Mouse (Mus musculus) spleen, adult 12 weeks (tissue): ENCODE data around the gene Ehbp1.

Source experiments
- DNase-seq: peaks from one replicate; pipeline ENCODE4 v3.0.0; 2022; ENCODE audit warnings: low spot score

Gene Ehbp1

DNA sequence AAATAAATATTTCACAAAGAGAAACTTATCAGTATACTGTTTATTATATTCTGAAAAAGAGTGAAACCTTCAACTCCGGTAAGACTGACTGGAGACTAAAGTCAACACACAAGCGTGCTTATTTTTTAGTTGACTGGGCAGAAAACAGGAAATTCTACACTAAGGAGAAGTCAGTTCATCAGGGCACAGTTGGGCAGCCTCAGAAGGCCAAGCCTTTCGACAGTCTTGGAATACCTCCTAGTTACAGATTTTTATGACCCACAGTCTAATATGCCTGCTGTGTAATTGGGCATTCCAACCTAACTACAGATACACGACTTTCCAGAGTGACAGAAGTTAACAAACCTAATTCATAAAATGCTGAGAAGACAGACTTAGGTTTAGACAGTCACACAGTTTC lies 145.3 kb downstream of the Ehbp1 start:
- no peak for DNase-seq

DNA sequence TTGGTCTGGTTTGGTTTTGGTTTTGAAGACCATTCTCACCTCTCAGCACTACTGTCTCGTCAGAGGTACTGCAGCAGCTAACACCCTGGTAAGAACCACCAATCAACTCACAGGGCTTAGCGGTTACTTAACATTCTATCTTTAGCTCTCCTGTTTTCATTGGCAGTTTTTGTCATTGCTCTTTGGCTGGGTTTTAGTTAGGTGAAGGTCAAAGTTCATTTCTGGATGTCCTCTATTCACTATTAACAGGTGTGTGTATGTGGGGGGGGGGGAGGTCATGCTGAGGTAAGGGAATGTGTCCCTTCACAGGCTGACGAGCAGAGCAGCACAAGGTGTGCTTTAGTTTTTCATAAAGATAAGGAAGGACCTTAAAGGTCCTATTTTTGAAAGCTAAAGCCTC lies 147.5 kb downstream of the Ehbp1 start:
- DNase-seq, result no peak

DNA sequence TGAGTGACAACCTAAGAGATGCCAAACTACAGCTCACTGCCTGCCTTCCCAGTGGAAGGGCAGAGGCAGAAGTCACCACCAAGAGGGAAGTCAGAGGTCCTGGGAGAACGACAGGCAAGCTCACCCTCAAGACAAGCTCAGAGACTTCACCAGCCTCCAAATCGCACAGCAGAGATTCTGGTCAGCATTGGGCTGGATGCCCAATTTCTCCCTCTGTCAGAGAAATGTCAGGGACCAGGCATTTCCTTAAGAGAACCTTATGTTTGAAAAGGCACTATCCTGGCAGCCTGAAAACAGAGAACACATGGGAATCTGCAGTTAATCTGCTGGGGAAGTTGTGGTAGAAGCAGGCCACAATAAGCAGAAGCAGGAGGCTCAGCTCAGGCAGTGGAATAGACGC lies 151.5 kb downstream of the Ehbp1 start:
- DNase-seq, result no peak

- no peak for DNase-seq
Observed at GRCm38 (mm10) chr11:22189970-22190369, 152.1 kb downstream of the Ehbp1 start.

GRCm38 (mm10) chr11:22181530-22182501 lies 160.3 kb downstream of the Ehbp1 start:
- no peak for DNase-seq

DNA sequence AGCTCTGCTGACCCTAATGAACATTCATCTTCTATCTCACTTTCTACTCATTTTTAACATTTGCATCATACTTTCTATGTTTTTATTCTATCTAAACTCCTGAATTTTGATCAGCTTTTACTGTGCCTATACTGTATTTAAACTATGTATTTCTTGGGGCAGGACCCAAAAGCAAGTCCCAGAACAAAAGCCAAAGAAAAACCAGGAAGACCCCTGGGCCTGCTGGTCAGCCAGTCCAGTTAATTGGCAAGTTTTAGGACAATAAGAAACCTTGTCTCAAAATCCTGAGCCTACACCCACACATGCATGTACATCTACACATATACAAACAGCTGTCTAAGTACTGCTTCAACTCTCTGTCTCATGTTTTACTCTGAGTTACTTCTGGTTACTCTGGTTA lies 161.9 kb downstream of the Ehbp1 start:
- no peak for DNase-seq

DNA sequence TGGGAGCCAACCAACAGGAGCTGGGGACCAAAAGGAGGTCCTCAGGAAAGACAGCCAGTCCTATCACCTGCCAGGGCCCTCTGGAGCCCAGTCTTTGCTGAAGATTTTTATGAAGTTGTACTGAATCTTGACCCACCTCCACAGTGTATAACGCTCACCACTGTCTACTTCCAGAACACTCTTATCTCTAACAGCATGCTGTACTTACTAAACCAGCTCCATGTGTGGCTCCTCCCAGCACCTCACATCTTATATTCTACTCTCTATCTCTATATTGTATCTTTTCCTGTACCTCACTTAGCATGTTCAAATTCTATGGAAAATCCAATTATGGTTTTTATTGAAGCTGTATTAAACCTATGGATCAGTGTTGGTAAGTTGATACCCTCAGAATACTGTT lies 163.5 kb downstream of the Ehbp1 start:
- DNase-seq, result no peak

DNA sequence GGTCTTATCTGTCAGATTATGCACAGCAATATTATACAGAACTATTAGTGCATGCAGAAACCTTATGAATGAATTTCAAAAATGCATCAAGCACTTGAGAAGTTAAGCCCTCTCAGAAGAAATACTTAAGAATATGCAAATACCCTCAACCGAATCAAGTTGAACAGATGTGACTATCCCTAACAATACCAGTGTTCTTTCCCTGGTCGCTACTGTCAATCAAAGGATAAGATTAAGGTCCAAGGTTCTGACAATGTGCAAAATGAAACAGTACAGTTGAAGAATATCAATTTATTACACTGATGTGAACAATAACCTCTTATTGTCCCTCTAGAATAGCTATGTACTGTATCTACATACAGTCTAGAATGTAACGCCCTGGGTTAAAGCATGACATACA lies 167.8 kb downstream of the Ehbp1 start:
- no peak for DNase-seq

- DNase-seq, result no peak
Observed at GRCm38 (mm10) chr11:22170962-22171638, 171.0 kb downstream of the Ehbp1 start.

DNA sequence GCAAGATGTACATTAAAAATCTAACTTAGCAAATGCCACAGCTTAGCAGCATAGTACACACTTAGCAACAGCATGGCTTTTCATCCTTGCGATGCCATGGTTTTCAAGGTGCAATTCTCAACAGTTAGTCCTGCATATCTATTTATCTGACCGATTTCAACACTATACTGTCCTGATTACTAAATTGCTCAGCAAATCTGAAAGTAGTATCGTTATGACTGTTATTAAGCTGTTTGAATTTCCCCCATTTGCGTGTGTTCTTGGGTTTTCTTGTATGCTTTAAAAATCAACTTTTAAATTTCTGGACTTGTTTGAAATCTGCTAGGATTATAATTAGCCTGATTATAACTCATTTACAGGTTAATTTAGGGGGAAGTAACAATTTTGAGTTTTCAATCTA lies 184.2 kb downstream of the Ehbp1 start:
- DNase-seq, result no peak

DNA sequence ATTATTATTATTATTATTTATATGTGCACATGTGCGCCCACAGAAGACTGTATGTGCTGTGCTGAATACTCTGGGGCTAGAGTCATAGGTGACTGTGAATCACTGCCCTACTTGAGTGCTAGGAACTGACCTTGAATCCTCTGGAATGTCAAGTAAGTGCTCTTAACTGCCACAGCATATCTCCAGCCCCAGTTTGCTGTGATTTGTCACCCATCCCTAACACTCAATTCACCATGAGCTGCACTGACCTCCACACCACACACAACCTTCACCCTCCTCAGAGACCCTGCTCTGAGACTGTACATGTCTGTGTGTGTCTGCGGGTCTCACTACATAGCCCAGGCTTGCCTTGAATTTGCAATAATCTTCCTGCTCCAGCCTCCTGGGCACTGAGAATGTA lies 185.9 kb downstream of the Ehbp1 start:
- DNase-seq, result no peak

DNA sequence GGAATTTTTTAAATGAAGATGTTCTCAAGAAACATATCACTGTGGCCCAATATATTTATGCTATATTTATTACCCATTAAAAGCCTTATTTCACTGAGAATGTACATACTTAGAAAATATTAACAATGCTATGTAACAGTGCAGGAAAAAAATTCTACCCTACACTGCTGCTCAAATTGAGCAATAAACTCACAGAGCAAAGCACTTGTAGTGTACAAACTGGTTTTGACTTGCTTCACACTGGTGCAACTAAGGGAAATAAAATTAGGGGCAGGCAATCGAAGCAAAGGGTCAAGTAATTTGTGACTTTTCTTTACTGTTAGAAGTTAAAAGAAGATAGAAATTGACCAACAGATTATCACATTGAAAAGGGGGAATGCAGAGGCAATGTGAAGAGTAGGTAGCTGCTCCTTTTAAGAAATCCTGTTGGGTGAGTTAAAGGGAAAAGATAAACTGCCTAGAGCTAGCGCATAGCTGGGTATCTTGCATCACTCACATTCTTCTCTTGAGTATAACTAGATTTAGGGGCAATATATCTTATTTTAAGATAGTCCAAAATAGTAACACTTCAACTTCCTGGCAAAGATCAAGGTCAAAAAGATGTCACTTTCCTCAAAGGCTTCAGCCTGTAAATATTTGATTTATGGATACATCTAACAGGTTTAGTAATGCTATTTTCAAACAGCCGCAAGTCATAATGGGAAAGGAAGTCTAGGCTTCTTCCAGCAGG lies 186.6 kb downstream of the Ehbp1 start:
- no peak for DNase-seq

DNA sequence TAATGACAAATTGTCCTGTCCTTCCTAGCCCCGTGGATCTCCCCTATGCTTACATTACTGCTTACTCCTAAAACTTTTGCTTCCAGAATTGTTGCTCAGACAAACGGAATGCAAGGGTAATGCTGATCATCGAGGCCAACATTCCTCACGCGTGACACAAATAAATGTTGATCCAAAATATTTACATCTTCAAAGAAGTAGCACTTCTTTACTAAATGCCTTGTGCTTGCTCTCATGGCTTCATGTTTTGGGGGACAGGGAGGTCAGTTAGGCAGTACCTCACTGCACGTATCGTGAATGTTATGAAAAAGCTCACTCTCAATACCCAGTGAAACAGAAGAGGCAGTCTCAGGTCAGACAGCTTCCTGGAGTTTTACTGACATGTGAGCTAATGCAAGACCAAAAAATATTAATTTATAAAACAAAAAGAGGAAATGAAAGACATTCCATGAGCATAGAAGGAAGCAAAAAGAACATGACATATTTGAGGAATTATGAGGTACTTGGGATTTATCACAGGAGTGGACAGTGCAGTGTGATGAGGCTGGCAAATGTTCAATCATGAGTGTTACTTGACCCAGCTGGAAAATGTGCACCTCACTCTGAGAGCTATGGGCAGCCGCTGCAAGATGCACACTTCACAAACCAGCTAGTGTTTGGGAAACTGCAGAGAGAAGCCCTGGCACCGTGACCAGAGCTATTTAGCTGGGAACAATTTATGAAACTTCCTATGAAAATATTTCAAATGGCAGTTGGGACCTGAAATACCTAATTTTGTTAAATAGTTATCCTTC lies 187.4 kb downstream of the Ehbp1 start:
- no peak for DNase-seq

DNA sequence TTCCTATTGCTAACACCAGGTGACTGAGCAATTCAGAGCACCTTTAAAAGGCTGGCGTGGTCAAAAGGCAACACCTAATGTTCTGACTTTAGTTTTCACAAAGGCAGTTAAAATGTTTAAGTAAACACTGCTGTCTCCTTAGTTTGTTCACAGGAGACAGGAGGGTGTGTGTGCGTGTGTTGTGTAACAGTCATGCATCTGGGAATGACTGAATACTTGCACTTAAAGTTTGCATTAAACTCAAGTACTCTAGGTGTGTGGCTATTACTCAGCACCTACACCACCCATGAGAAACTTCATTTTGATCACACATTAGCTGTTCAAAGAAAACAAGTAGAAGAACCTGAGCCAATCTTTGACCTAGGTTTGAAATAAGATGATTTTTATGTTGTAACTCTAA lies 201.4 kb downstream of the Ehbp1 start:
- no peak for DNase-seq

- DNase-seq, result no peak
Observed at GRCm38 (mm10) chr11:22138466-22138865, 203.6 kb downstream of the Ehbp1 start.

GRCm38 (mm10) chr11:22125188-22125587 lies 216.9 kb downstream of the Ehbp1 start:
- no peak for DNase-seq

- no peak for DNase-seq
Observed at GRCm38 (mm10) chr11:22118853-22119252, 223.2 kb downstream of the Ehbp1 start.

DNA sequence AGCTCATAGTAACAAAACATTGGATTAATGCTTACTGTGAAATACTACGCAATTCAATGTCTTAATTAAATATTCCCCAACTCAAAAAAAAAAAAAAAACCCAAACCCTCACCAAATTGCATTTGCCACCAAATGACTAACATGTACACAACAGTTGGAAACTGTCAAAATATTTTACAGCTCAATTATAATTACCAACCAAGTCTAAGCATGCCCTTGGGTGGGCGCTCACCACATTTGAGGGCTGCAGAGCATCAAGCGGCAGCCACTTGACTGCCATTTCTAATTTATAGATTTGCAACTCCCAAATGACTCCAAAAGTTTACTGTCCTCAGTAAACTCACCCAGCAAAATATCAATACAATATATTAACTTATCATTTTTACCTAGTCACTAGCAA lies 229.9 kb downstream of the Ehbp1 start:
- DNase-seq, result no peak

- no peak for DNase-seq
Observed at GRCm38 (mm10) chr11:22089346-22089745, 252.7 kb downstream of the Ehbp1 start.

DNA sequence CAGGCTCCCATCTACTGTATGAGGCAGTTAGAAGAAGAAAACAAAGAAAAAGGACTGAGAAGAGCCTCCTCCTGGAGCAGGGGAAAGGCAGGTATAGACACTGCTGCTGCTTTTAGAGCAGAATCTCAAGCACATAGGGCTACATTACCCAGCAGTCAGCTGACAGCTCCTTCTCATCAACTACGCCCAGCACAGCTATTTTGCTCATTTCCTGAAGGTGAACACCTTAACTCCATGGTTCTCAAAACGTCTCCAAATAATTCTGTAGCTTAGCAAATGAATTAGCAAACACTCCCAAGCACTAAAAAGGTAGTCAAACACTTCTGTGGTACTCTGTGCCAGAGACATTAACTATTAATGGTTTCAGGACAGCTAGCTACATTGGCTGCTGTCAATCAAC lies 278.7 kb downstream of the Ehbp1 start:
- no peak for DNase-seq

DNA sequence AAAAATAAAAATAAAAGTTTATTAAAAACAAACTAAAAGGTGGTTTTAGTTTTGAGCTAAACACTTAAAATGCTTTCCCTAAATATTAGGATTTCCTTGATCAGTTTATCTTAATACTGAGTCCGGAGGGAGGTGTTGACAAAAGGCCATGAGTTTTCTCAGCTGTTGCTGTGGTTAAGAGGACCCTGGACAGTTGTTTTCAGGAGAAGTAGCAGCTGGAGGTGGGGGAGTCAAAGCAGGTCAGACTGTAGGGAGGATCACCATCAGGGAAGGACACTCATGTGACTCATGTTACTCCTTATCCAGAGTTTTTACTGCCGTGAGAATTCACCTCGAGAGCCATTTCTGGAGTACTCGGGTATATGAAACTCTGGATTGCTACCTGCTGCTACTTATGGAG lies 280.4 kb downstream of the Ehbp1 start:
- no peak for DNase-seq

DNA sequence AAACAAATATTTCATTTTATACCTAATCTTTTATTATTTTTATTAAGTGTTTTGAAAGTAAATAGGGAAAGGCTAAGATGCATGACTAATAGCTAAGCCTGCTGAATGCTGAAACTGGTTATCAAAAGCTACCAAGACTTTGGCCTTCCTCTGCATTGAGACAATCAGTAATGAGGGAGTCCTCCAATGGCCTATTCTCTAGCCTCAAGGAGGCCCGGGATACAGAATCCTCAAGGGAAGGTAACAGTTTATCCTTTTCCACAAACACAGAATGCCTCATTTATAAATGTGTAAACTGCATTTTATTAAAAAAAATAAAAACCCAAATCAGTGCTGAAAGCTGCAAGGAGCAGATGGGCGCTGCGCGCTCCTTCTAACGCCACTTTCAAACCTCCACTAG lies 284.6 kb downstream of the Ehbp1 start:
- DNase-seq, result no peak
